Mouse (Mus musculus) embryonic facial prominence, embryonic 12.5 days (tissue): ENCODE measurements around the gene Rer1. TPM values are rescaled to one million over a fixed set of nuclear protein-coding genes. Genes with fewer than 3 reads are reported as not detected.
A peak's percentile ranks its signal among the peaks of the same experiment; 100 is the strongest.
"Not testable (repeated sequence)": the region's sequence is repeated elsewhere in the genome, so short reads cannot be mapped to it uniquely, and the experiment has no call there.

ENCODE experiments used
- ATAC-seq: fragments of 200-750 bp; cut with Nextera tagmentation; 2 replicates; pipeline ENCODE4 v1.8.0; 2017; ENCODE audit not compliant: insufficient number of reproducible peaks, insufficient read depth, low FRiP score, low TSS enrichment
- H3K27ac ChIP-seq: fragments of 300-500 bp; sonication (generic); 2 replicates; pipeline ENCODE4 v1.5.1; 2016; ENCODE audit warnings: mild to moderate bottlenecking
- H3K27me3 ChIP-seq: fragments of 300-500 bp; sonication (generic); 2 replicates; pipeline ENCODE4 v1.6.1; 2016; ENCODE audit warnings: mild to moderate bottlenecking, moderate library complexity
- H3K36me3 ChIP-seq: fragments of 300-500 bp; sonication (generic); 2 replicates; pipeline ENCODE4 v1.6.1; 2016; ENCODE audit warnings: mild to moderate bottlenecking
- H3K4me1 ChIP-seq: fragments of 300-500 bp; sonication (generic); 2 replicates; pipeline ENCODE4 v1.6.1; 2016
- H3K4me2 ChIP-seq: fragments of 300-500 bp; sonication (generic); replicated peaks from 2 replicates; pipeline ENCODE4 v1.6.1; 2016; ENCODE audit warnings: mild to moderate bottlenecking, moderate library complexity
- H3K4me3 ChIP-seq: fragments of 300-500 bp; sonication (generic); 2 replicates; pipeline ENCODE4 v1.5.1; 2016; ENCODE audit warnings: mild to moderate bottlenecking
- H3K9ac ChIP-seq: fragments of 300-500 bp; sonication (generic); 2 replicates; pipeline ENCODE4 v1.6.1; 2016; ENCODE audit warnings: mild to moderate bottlenecking, moderate library complexity
- H3K9me3 ChIP-seq: fragments of 300-500 bp; sonication (generic); 2 replicates; pipeline ENCODE4 v1.6.1; 2016; ENCODE audit warnings: mild to moderate bottlenecking, moderate library complexity
- WGBS: fragments of 180-500 bp; shearing (Covaris S2); methylation state at CpG from one replicate; pipeline ENCODE4 v1.1.7; 2016; 5-methylcytosine and 5-hydroxymethylcytosine counted together
- polyA plus RNA-seq: library from polyadenylated mRNA; unstranded; fragments of >200 nt; fragmentation: Nextera tagmentation; extraction: Ambion mirVana; gene quantifications from 2 replicates; pipeline ENCODE4 v1.2.1, GENCODE M21; 2016

The Rer1 gene
- polyA plus RNA-seq, 1 experiment from 2014 or later: 143 TPM

- no peak overlapping the region for H3K9ac ChIP-seq
- peaks cover 13% of the 10 kb centered on the region for H3K36me3 ChIP-seq
- WGBS: 91% methylated on average over 5 of the region's 5 CpGs
- ATAC-seq: no peak
- H3K27me3 ChIP-seq: no peaks in the 10 kb centered on the region
- H3K9me3 ChIP-seq: no peaks in the 10 kb centered on the region
- H3K4me3 ChIP-seq: no peak overlapping the region
- no peak overlapping the region for H3K27ac ChIP-seq
- H3K4me2 ChIP-seq: no peak overlapping the region
- H3K4me1 ChIP-seq: peaks cover 20% of the 10 kb centered on the region
These were observed 3.1 kb upstream of the Rer1 start for GRCm38 (mm10) chr4:155089241-155089640.

- Histone ChIP-seq H3K36me3 (peaks cover 29% of the 10 kb centered on the region), H3K4me1 (peaks cover 20% of the 10 kb centered on the region), H3K9me3 (no peaks in the 10 kb centered on the region), H3K4me3 (peak overlapping the region; percentile 98), H3K27ac (peak overlapping the region; percentile 93), H3K27me3 (no peaks in the 10 kb centered on the region), H3K9ac (peak overlapping the region; percentile 95), H3K4me2 (peak overlapping the region; percentile 98)
- WGBS: 6% methylated on average over 33 of the region's 35 CpGs
- peak; percentile 41 for ATAC-seq
These were observed 725 bp downstream of the Rer1 start for GRCm38 (mm10) chr4:155085206-155086107.

- peaks cover 20% of the 10 kb centered on the region for H3K4me1 ChIP-seq
- H3K27me3 ChIP-seq: no peaks in the 10 kb centered on the region
- H3K36me3 ChIP-seq: peaks cover 37% of the 10 kb centered on the region
- ATAC-seq: no peak
- peak overlapping the region; percentile 98; the same call in 1 of the 2 replicates for H3K4me2 ChIP-seq
- no peak overlapping the region for H3K9ac ChIP-seq
- H3K9me3 ChIP-seq: no peaks in the 10 kb centered on the region
- no peak overlapping the region for H3K27ac ChIP-seq
- H3K4me3 ChIP-seq: no peak overlapping the region
- 90% methylated on average over 7 of the region's 7 CpGs for WGBS
These were observed 1.8 kb downstream of the Rer1 start for GRCm38 (mm10) chr4:155084351-155084750.

GRCm38 (mm10) chr4:155083553-155083952, 2.6 kb downstream of the Rer1 start:
- H3K4me3 ChIP-seq: no peak overlapping the region
- H3K27me3 ChIP-seq: no peaks in the 10 kb centered on the region
- H3K4me2 ChIP-seq: no peak overlapping the region
- 85% methylated on average over 4 of the region's 4 CpGs for WGBS
- H3K4me1 ChIP-seq: peaks cover 20% of the 10 kb centered on the region
- H3K36me3 ChIP-seq: peaks cover 37% of the 10 kb centered on the region
- no peak for ATAC-seq
- 0 out of 2 replicates have a peak overlapping the region, but pooled peaks have one; percentile 9 for H3K9ac ChIP-seq
- H3K27ac ChIP-seq: no peak overlapping the region
- no peaks in the 10 kb centered on the region for H3K9me3 ChIP-seq

- Histone ChIP-seq H3K36me3 (peaks cover 70% of the 10 kb centered on the region), H3K4me2 (no peak overlapping the region), H3K4me3 (no peak overlapping the region), H3K4me1 (peaks cover 4% of the 10 kb centered on the region), H3K9me3 (no peaks in the 10 kb centered on the region), H3K27ac (no peak overlapping the region), H3K27me3 (no peaks in the 10 kb centered on the region), H3K9ac (no peak overlapping the region)
- no peak for ATAC-seq
- WGBS: 84% methylated on average over 6 of the region's 6 CpGs
These were observed 6.5 kb downstream of the Rer1 start for GRCm38 (mm10) chr4:155079666-155080065.

- not testable (repeated sequence) for ATAC-seq
- WGBS: 92% methylated on average over 10 of the region's 10 CpGs
These were observed 7.4 kb downstream of the Rer1 start for GRCm38 (mm10) chr4:155078808-155079207.

GRCm38 (mm10) chr4:155076677-155077076, 9.5 kb downstream of the Rer1 start:
- H3K27ac ChIP-seq: no peak overlapping the region
- H3K36me3 ChIP-seq: peaks cover 85% of the 10 kb centered on the region
- no peaks in the 10 kb centered on the region for H3K4me1 ChIP-seq
- no peak overlapping the region for H3K4me2 ChIP-seq
- WGBS: 86% methylated on average over 9 of the region's 9 CpGs
- H3K9ac ChIP-seq: no peak overlapping the region
- no peaks in the 10 kb centered on the region for H3K27me3 ChIP-seq
- ATAC-seq: no peak
- no peaks in the 10 kb centered on the region for H3K9me3 ChIP-seq
- H3K4me3 ChIP-seq: no peak overlapping the region

More at GRCm38 (mm10) chr4:155078808-155079207, 7.4 kb downstream of the Rer1 start:
- not testable (repeated sequence) for H3K27ac ChIP-seq, H3K9me3 ChIP-seq, H3K27me3 ChIP-seq, H3K4me2 ChIP-seq, H3K4me3 ChIP-seq, H3K4me1 ChIP-seq, H3K9ac ChIP-seq
- peaks cover 77% of the 10 kb centered on the region for H3K36me3 ChIP-seq

GRCm38 (mm10) chr4:155075813-155076212, 10.4 kb downstream of the Rer1 start:
- no peaks in the 10 kb centered on the region for H3K4me1 ChIP-seq
- no peaks in the 10 kb centered on the region for H3K27me3 ChIP-seq
- H3K27ac ChIP-seq: no peak overlapping the region
- peaks cover 88% of the 10 kb centered on the region for H3K36me3 ChIP-seq
- ATAC-seq: no peak
- no peaks in the 10 kb centered on the region for H3K9me3 ChIP-seq
- H3K4me2 ChIP-seq: no peak overlapping the region
- no peak overlapping the region for H3K4me3 ChIP-seq
- WGBS: 91% methylated on average over 2 of the region's 2 CpGs
- no peak overlapping the region for H3K9ac ChIP-seq

GRCm38 (mm10) chr4:155075137-155075536, 11.0 kb downstream of the Rer1 start:
- no peak for ATAC-seq
- no peak overlapping the region for H3K4me3 ChIP-seq
- H3K36me3 ChIP-seq: peaks cover 88% of the 10 kb centered on the region

GRCm38 (mm10) chr4:155074418-155074817, 11.8 kb downstream of the Rer1 start:
- no peaks in the 10 kb centered on the region for H3K27me3 ChIP-seq
- H3K27ac ChIP-seq: no peak overlapping the region
- 77% methylated on average over 9 of the region's 9 CpGs for WGBS
- no peaks in the 10 kb centered on the region for H3K4me1 ChIP-seq
- H3K9me3 ChIP-seq: no peaks in the 10 kb centered on the region
- H3K4me3 ChIP-seq: no peak overlapping the region
- no peak for ATAC-seq
- peaks cover 88% of the 10 kb centered on the region for H3K36me3 ChIP-seq
- no peak overlapping the region for H3K4me2 ChIP-seq
- no peak overlapping the region for H3K9ac ChIP-seq

More at GRCm38 (mm10) chr4:155075137-155075536, 11.0 kb downstream of the Rer1 start:
- H3K9me3 ChIP-seq: no peaks in the 10 kb centered on the region
- no peaks in the 10 kb centered on the region for H3K27me3 ChIP-seq
- no peak overlapping the region for H3K27ac ChIP-seq
- no peak overlapping the region for H3K9ac ChIP-seq
- H3K4me2 ChIP-seq: no peak overlapping the region
- 87% methylated on average over 9 of the region's 9 CpGs for WGBS
- H3K4me1 ChIP-seq: no peaks in the 10 kb centered on the region

- H3K9ac ChIP-seq: no peak overlapping the region
- H3K27ac ChIP-seq: no peak overlapping the region
- no peaks in the 10 kb centered on the region for H3K27me3 ChIP-seq
- WGBS: 94% methylated on average over 5 of the region's 5 CpGs
- peaks cover 74% of the 10 kb centered on the region for H3K36me3 ChIP-seq
- H3K4me3 ChIP-seq: no peak overlapping the region
- H3K4me1 ChIP-seq: peaks cover 9% of the 10 kb centered on the region
- no peaks in the 10 kb centered on the region for H3K9me3 ChIP-seq
- H3K4me2 ChIP-seq: no peak overlapping the region
- no peak for ATAC-seq
These were observed 15.3 kb downstream of the Rer1 start for GRCm38 (mm10) chr4:155070921-155071320.

- Histone ChIP-seq H3K9me3 (no peaks in the 10 kb centered on the region), H3K36me3 (peaks cover 66% of the 10 kb centered on the region)
- WGBS: 93% methylated on average over 13 of the region's 13 CpGs
These were observed 16.0 kb downstream of the Rer1 start for GRCm38 (mm10) chr4:155070199-155070598.

More at GRCm38 (mm10) chr4:155070199-155070598, 16.0 kb downstream of the Rer1 start:
- Histone ChIP-seq H3K9ac (no peak overlapping the region), H3K4me2 (no peak overlapping the region), H3K4me1 (peaks cover 9% of the 10 kb centered on the region), H3K4me3 (no peak overlapping the region), H3K27me3 (no peaks in the 10 kb centered on the region), H3K27ac (no peak overlapping the region)
- ATAC-seq: no peak
